In genomic region chr11:46392890-46393289, GRCm38 (mm10) we compare ENCODE assay signal across 32 mouse cellular contexts. TPM values are rescaled to one million over a fixed set of nuclear protein-coding genes. Genes with fewer than 3 reads are reported as not detected.
"Had no signal": no experiment of that assay in that cellular context is flagged by ENCODE, and none has a peak within 500 bp of the region (broad histone marks: within the 10 kb centered on the region; RNA-seq: fewer than 3 reads in every experiment).

No protein-coding gene starts in this region.

- H3K4me1 ChIP-seq: midbrain, embryonic 13.5 days had no signal

- H3K4me3 ChIP-seq: liver, embryonic 13.5 days; midbrain, embryonic 10.5 days; midbrain, embryonic 13.5 days had no signal

- H3K9ac ChIP-seq: liver, embryonic 13.5 days; midbrain, embryonic 13.5 days had no signal

- DNase-seq: kidney, adult 9 months; kidney, postnatal 14 days; kidney, postnatal 4 days; liver, embryonic 13.5 days; lung, adult 2 months; lung, postnatal 14 days; lung, postnatal 4 days; right cerebral cortex, adult 18-20 months; right cerebral cortex, postnatal 14 days; right cerebral cortex, postnatal 4 days; thymus, adult 2 months; thymus, postnatal 14 days; thymus, postnatal 4 days had no signal

- H3K27ac ChIP-seq: liver, embryonic 13.5 days; midbrain, embryonic 10.5 days; midbrain, embryonic 13.5 days; stomach, postnatal 0 days had no signal

- H3K9me3 ChIP-seq: liver, embryonic 13.5 days; midbrain, embryonic 10.5 days; midbrain, embryonic 13.5 days had no signal

- H3K36me3 ChIP-seq: liver, embryonic 13.5 days; midbrain, embryonic 10.5 days; midbrain, embryonic 13.5 days had no signal

- H3K27me3 ChIP-seq: liver, embryonic 13.5 days; midbrain, embryonic 13.5 days had no signal

- ATAC-seq: midbrain, embryonic 13.5 days; midbrain, embryonic 16.5 days had no signal

- H3K4me2 ChIP-seq: liver, embryonic 13.5 days; midbrain, embryonic 13.5 days had no signal

RNA-seq across cellular contexts. Expression of gene Fam71b, which starts 3.5 kb away (rescaled TPM):
- total RNA-seq: layer of hippocampus, adult 18-20 months; layer of hippocampus, postnatal 25 days; left cerebral cortex, adult 18-20 months; left cerebral cortex, postnatal 10 days; left cerebral cortex, postnatal 36 days; liver, adult 2 months; megakaryocyte progenitor cell, adult 5-6 weeks; monocyte, adult 5-6 weeks had no signal
- polyA plus RNA-seq: kidney, embryonic 16.5 days; limb, embryonic 11.5 days; limb, embryonic 14.5 days; liver, adult 2 months; liver, embryonic 13.5 days; lung, embryonic 16.5 days; midbrain, embryonic 10.5 days; midbrain, embryonic 13.5 days; midbrain, embryonic 16.5 days; neural tube, embryonic 11.5 days; neural tube, embryonic 14.5 days; stomach, embryonic 14.5 days; stomach, postnatal 0 days had no signal

RNA-seq across cellular contexts. Expression of gene Itk, which starts 3.6 kb away (rescaled TPM):
- polyA plus RNA-seq: limb, embryonic 11.5 days; midbrain, embryonic 13.5 days; midbrain, embryonic 16.5 days; neural tube, embryonic 11.5 days; neural tube, embryonic 14.5 days had no signal
